9 mouse cellular contexts compared by ENCODE assay signal in the genomic region with DNA sequence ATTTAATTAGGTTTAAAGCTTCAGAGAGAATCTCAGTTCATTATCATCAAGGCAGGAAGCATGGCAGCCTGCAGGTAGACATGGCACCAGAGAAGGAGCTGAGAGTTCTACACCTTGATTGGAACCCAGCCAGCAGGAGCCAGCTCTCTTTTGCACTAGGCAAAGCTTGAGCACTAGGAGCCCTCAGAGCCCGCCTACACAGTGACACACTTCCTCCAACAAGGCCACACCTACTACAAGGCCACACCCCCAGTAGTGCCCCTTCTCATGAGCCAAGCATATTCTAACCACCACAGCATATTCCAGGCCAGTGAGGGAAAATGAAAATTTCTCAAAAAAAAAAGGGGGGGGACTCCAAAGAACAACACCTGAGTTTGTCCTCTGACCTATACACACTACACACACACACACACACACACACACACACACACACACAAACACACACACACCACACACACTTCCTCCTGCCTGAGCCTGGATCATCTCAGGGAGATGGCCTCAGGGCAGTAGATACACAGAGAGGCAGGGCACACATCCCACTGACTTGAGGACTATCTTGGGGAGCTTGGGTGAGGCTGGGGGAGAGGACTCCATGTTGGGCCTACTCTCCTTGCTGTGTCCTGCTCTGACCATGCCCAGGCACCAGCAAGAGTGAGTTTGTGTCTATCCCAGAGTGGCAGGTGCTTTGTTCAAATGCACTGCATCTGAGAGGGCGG. TPM values are rescaled to one million over a fixed set of nuclear protein-coding genes. Genes with fewer than 3 reads are reported as not detected.
DNase-seq lines count a peak whose midpoint lies in the region; ATAC-seq and TF ChIP-seq lines count a peak whose summit lies in the region.
"Had no signal": no experiment of that assay in that cellular context is flagged by ENCODE, and none has a peak within 500 bp of the region (broad histone marks: within the 10 kb centered on the region; RNA-seq: fewer than 3 reads in every experiment).

No protein-coding gene starts in this region.

- H3K4me1 ChIP-seq in liver, embryonic 12.5 days = peaks cover 71% of the 10 kb centered on the region

- no peaks in the 10 kb centered on the region for H3K27me3 ChIP-seq in liver, embryonic 12.5 days (replicated peaks)

- TF ChIP-seq CTCF in layer of hippocampus, adult 2 months (conservative IDR thresholded peaks at IDR 0.05) = no peak

- DNase-seq in layer of hippocampus, adult 2 months (ENCODE audit: low spot score in 2 of 2) = peak in 1 of 2 experiments; percentile 5
- DNase-seq in layer of hippocampus, adult 9-10 months (ENCODE audit: low spot score) = no peak
- DNase-seq in R1 (ENCODE audit: low read depth, low spot score) = peak; percentile 49
- DNase-seq in embryo, embryonic 10.5 days (ENCODE audit: low spot score) = no peak
- DNase-seq in embryo, embryonic 9.5 days (ENCODE audit: extremely low spot score) = no peak
- no peak for DNase-seq in adrenal gland, postnatal 10 days

- H3K9ac ChIP-seq in liver, embryonic 12.5 days = peak overlapping the region; percentile 62
- H3K9ac ChIP-seq: lung, embryonic 14.5 days had no signal

- peak; percentile 15; the same call in 1 of the 2 replicates for ATAC-seq in common myeloid progenitor, adult 5-6 weeks (replicated peaks; ENCODE audit: low read depth, poor library complexity, severe bottlenecking)
- peak; percentile 77 for ATAC-seq in liver, embryonic 12.5 days

- H3K9me3 ChIP-seq in liver, embryonic 12.5 days (replicated peaks) = no peaks in the 10 kb centered on the region

- H3K4me2 ChIP-seq in liver, embryonic 12.5 days = no peak overlapping the region
- H3K4me2 ChIP-seq: lung, embryonic 14.5 days had no signal

- H3K36me3 ChIP-seq in liver, embryonic 12.5 days = no peaks in the 10 kb centered on the region

- WGBS in liver, embryonic 12.5 days (ENCODE audit: insufficient replicate concordance) = 84% methylated on average over 2 of the region's 2 CpGs

- peak overlapping the region; percentile 89 for H3K27ac ChIP-seq in layer of hippocampus, adult 2 months
- H3K27ac ChIP-seq in liver, embryonic 12.5 days = peak overlapping the region; percentile 97

- no peak overlapping the region for H3K4me3 ChIP-seq in layer of hippocampus, adult 2 months
- no peak overlapping the region for H3K4me3 ChIP-seq in liver, embryonic 12.5 days

RNA-seq across cellular contexts. Expression of gene Fcnb, which starts 16.7 kb away (rescaled TPM):
- total RNA-seq in layer of hippocampus, adult 2 months (2021) = not detected
- 4.8 and 5.1 TPM in 2 replicates for total RNA-seq in common myeloid progenitor, adult 5-6 weeks (2017)
- polyA plus RNA-seq in liver, embryonic 12.5 days (2016; fragmentation: Nextera tagmentation; extraction: Ambion mirVana) = 6.0 and 8.5 TPM in 2 replicates
- total RNA-seq in adrenal gland, postnatal 10 days (2021) = under 1 TPM; 0.67 to 0.75 TPM
- polyA plus RNA-seq: lung, embryonic 14.5 days had no signal
